Mouse (Mus musculus) Patski (cell line): ENCODE measurements around the gene Lhpp. TPM values are rescaled to one million over a fixed set of nuclear protein-coding genes. Genes with fewer than 3 reads are reported as not detected.

Source experiments
- ATAC-seq: fragments of 100-300 bp; one replicate; pipeline ENCODE4 v1.8.0; 2021
- CTCF ChIA-PET: fragments of 350-600 bp; sonication (Branson Sonifier 250); formaldehyde crosslinking; loops from one replicate; lab custom pipeline; 2022; ENCODE audit warnings: inconsistent platforms; lab: Charles Lee
- POLR2A ChIA-PET: fragments of 350-600 bp; sonication (Branson Sonifier 250); formaldehyde crosslinking; loops from one replicate; lab custom pipeline; 2022; ENCODE audit warnings: antibody characterized with exemption, inconsistent platforms; lab: Charles Lee
- DNase-seq: peaks from one replicate; pipeline ENCODE4 v3.0.0-alpha.2; 2011; ENCODE audit warnings: low read depth, low spot score
- H3K27me3 ChIP-seq: fragments of 371-371 bp; one replicate; pipeline ENCODE4 v1.5.1; 2021
- CTCF ChIP-seq: fragments of 100-300 bp; IDR thresholded peaks from one replicate; pipeline ENCODE4 v1.5.1; 2021
- in situ Hi-C: fragments of 300-500 bp; cut with MboI; formaldehyde crosslinking; loops from 3 replicates; pipeline ENCODE4 v1.11.1; 2018; ENCODE audit warnings: low pct_unique_long_range_greater_than_20kb, mixed read lengths
- polyA plus RNA-seq: library from polyadenylated mRNA; unstranded; gene quantifications from one replicate; pipeline ENCODE4 v1.2.3, GENCODE M21; 2021

The Lhpp gene
- polyA plus RNA-seq, 1 experiment from 2014 or later: 23.6 TPM

DNA sequence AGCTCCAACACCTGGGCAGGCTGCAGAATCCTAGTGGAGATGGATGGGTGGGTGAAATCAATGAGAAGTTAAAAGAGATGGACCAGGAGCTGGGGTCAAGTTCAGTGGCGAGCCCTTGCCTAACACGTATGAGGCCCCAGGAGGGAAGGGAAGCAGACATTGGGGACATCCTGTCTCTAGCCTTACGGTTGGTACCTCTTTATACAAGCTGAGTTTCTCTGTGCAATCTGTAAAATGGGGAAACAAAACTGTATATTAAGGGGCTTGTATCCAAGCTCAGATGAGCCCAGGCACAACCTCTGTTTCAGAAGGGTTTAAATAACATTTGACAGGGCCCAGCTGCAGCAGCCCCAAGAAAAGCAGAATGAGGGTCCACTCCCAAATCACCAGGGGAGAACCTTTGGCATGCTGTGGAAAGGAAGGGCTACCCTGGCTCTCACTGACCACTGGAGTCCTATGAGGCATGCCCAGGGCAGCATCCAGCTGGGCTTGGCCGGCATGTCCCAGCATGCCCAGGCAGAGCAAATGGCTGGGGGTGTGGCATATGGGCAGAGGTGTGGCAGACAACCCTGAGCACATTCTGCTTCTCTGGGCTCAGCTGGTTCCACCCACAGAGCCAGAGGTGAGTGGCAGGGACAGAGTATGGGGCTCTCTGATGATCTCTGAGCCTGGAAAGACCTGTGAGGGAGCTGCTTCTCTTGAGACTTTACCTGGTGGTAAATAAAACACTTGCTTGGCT, 118.8 kb downstream of the Lhpp start:
- DNase-seq (no peak), ATAC-seq (peak; percentile 20)
- ChIA-PET POLR2A (no interaction called here), CTCF (interaction anchor here (1.1 to 1.2 kb wide), 3 partner anchors 9 to 82 kb away, joined by 3 to 4 read pairs (median 3); no protein-coding TSS in a partner anchor)
- TF ChIP-seq CTCF: no peak
- in situ Hi-C loops: no loop called here
- no peaks in the 10 kb centered on the region for H3K27me3 ChIP-seq

DNA sequence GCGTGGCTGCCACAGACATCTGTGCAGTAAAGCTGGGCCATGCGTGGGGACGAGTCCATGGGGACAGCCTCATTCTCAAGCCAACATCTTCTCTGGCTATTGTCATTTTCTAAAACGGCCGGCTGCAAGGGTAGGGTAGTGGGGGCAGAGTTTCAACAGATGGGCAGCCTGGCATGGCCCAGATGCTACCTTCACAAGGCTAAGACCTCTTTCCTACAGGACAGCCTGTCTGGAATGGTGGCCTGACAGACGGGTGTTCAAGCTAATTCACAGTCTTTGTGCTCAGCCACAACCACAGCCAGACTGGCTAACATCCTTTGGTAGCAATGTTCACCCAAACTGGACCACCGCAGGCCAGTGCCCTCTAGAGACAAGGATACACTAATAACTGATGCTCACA, 120.1 kb downstream of the Lhpp start:
- no peak for TF ChIP-seq CTCF
- CTCF ChIA-PET: no interaction called here
- no peaks in the 10 kb centered on the region for H3K27me3 ChIP-seq
- no peak for ATAC-seq
- no peak for DNase-seq
- POLR2A ChIA-PET: interaction anchor here (0.6 kb wide), 1 partner anchor 66 kb away, joined by 3 read pairs; no protein-coding TSS in a partner anchor
- in situ Hi-C loops: no loop called here

DNA sequence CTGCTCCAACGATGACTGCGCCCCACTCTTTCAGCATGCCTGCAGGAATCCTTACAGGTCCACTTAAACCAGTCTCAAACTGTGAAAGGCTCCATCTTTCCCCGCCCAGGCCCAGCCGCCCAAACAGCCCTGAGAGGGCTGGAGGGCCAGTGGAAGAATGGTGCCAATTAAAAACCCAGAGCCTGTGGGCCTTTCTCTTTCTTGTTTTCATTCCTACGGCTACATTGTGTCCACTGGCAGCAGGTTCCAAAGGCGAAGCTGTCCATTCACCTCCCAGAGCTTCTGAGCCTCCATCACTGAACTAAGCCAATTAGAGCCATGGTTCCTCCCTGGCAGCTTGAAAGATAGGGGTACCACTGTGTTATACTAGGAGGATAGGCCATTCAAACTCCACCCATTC, 121.1 kb downstream of the Lhpp start:
- CTCF ChIA-PET: interaction anchor here (1.3 to 1.6 kb wide), 2 partner anchors 12 to 71 kb away, joined by 3 to 4 read pairs; no protein-coding TSS in a partner anchor

DNA sequence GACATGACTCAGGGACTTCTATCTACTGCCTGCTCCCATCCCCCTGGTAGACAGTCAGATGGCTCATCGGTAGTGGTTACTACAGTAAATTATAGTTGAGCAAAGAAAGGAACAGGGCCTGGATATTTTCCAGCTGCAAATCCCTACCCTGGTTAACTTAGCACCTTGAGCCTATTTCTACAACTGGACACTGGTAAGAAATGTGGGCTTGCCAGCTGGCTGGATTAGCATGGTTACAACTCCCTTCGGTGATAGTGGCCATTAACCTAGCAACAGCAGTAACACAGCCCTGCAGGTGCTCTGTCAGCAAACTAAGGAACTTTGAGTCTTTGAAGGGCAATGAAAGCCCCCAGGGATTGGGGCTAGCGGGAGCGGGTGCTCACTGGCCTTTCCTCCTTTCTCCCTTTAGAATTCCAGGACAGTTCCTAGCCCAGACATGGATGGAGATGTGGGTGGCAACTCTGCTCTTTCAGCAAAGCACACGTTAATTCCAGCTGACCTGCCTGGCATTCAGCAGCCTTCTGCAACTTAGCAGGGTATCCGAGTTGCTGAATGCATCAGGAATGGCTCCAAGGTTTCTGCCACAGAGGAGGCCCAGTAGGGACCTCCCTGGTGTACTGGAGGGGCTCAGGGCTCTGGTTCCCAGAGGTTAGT, 121.8 kb downstream of the Lhpp start:
- POLR2A ChIA-PET: interaction anchor here (1.1 kb wide), 1 partner anchor 12 kb away, joined by 6 read pairs; no protein-coding TSS in a partner anchor

More for the DNA sequence above, 121.1 kb downstream of the Lhpp start:
- in situ Hi-C loops: no loop called here
- H3K27me3 ChIP-seq: no peaks in the 10 kb centered on the region
- ATAC-seq: no peak
- TF ChIP-seq CTCF: no peak
- DNase-seq: no peak
- POLR2A ChIA-PET: no interaction called here

DNA sequence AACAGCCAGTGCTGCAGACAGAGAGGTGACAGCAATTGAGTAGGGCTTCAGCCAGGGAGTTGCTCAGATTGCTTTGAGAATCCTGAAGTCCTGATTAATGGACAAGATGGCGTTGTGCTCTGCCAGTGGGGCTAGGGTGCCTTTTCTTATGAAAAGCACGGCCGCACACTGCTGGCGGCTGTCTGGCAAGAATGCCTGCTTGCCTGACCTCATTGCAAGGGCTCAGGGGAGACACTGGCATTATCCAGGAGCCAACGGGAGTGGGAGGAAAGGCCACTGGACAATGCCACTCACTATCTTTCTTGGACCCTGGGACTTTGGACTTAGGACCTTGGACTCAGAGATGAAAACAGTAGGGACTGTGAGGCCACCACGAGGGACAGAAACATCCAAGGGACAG, 123.1 kb downstream of the Lhpp start:
- TF ChIP-seq CTCF: no peak
- in situ Hi-C loops: no loop called here
- ATAC-seq (no peak), DNase-seq (no peak)
- CTCF ChIA-PET: interaction anchor here (1.3 to 1.4 kb wide), 2 partner anchors 17 to 51 kb away, joined by 3 read pairs; no protein-coding TSS in a partner anchor
- no peaks in the 10 kb centered on the region for H3K27me3 ChIP-seq
- POLR2A ChIA-PET: no interaction called here

More for the DNA sequence above, 121.8 kb downstream of the Lhpp start:
- DNase-seq (peak; percentile 59), ATAC-seq (no peak)
- CTCF ChIA-PET: interaction anchor here (1.3 to 1.6 kb wide), 2 partner anchors 13 to 71 kb away, joined by 3 to 4 read pairs; no protein-coding TSS in a partner anchor
- in situ Hi-C loops: no loop called here
- no peaks in the 10 kb centered on the region for H3K27me3 ChIP-seq
- no peak for TF ChIP-seq CTCF

DNA sequence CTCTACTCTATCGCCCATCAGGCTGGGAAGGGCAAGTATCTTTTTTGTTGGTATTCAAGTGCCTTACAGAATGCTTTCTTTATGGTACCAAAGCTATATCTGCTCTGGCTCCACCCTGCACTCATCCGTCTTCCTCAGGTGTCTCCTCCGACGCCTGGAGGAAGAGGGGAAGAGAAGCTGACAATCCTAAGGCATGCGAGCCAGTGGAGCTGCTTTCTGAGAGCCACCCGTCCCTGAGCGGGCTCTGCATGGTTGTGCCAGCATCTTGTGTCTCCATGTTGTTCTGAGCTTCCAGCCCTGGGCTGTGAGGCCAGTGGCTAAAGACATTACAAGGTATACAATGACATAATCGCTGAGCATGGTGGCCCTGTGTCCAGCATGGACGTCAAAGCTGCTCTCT, 123.8 kb downstream of the Lhpp start:
- H3K27me3 ChIP-seq: no peaks in the 10 kb centered on the region
- TF ChIP-seq CTCF: no peak
- no peak for DNase-seq
- in situ Hi-C loops: no loop called here
- no peak for ATAC-seq
- CTCF ChIA-PET: interaction anchor here (1.3 to 1.6 kb wide), 3 partner anchors 16 to 50 kb away, joined by 3 read pairs; no protein-coding TSS in a partner anchor
- POLR2A ChIA-PET: interaction anchor here (0.5 to 0.6 kb wide), 3 partner anchors 17 to 630 kb away, joined by 3 read pairs; no protein-coding TSS in a partner anchor

DNA sequence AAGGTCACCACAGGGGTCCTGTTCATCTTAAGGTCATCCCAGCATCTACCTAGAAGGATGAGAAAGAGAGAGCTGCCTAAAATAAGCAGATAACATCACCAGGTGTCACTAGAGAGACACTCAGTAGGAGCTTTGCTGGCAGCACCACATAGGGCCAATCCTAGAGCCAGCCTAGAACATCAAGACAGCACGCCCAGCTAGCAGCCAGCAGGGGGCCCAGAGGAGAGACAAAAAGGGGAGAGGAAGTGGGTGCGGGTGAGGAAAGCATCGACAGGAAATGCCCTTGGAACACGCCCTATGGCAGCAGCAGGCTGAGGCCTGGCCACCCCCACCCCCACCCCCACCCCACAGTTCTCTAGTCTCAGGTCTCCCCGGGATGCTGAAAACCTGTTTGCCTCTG, 124.7 kb downstream of the Lhpp start:
- DNase-seq: no peak
- in situ Hi-C loops: no loop called here
- no peak for TF ChIP-seq CTCF
- ChIA-PET POLR2A (no interaction called here), CTCF (interaction anchor here (0.8 to 1.6 kb wide), 3 partner anchors 8 to 30 kb away, joined by 3 to 4 read pairs (median 3); no protein-coding TSS in a partner anchor)
- ATAC-seq: no peak
- no peaks in the 10 kb centered on the region for H3K27me3 ChIP-seq

DNA sequence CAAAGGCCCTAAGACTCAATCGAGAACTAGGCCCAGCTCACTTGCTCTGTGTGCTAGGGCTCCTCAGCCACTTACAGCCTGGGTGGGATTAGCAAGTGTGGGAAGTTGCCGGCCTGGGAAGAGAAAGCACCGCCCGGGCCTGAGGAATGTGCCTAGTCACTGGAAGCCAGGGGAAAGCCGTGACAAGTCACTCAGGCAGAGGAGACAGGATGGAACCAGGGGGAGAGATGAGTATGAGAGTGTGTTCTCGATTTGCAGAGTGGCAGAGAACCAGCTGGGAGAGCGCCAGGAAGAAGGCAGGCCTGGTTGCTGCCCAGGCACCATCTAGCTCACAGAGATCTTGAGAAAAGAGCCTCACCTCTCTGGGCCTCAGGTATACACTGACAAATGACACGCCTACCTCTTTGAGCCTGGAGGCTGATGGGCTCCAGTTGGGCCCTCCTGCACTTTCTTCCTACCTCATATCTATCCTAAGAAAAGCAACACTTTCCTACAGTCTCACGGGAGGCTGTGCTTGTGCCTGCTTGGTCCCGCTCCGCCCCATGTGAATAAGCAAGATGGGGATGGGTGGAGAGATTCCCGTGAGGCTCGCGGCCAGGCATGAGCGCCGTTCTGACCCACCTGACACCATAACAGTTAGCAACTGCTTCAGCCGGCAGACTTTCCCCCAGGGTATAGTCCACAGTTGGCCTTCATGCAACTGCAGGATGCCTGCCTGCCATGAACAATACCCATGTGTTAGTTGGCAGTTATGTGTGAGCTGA, 125.8 kb downstream of the Lhpp start:
- in situ Hi-C loops: no loop called here
- no peaks in the 10 kb centered on the region for H3K27me3 ChIP-seq
- peak; percentile 90 for DNase-seq
- CTCF ChIA-PET: interaction anchor here (0.8 to 1.6 kb wide), 7 partner anchors 9 to 78 kb away, joined by 3 to 4 read pairs (median 3); no protein-coding TSS in a partner anchor
- no peak for TF ChIP-seq CTCF
- POLR2A ChIA-PET: no interaction called here
- ATAC-seq: peak; percentile 73

DNA sequence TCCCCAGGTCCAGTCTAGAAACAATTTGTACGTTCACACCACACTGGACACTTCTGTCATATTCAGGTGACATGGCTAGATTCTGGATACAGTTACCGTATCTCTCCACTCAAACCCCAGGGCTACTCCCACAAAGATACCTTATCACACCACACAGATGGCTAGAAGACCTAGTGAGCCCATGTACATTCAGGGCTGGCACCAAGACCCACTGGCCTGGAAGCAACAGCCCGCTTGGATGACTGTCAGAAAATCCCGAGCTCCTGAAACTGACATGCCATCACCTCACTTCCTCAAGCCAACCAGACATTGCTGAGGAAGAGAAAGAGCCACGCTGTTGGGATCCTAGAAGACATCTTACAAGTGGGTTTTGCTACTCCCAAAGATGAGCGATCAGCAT, 128.4 kb downstream of the Lhpp start:
- H3K27me3 ChIP-seq: no peaks in the 10 kb centered on the region
- in situ Hi-C loops: no loop called here
- DNase-seq: no peak
- ATAC-seq: no peak
- ChIA-PET CTCF (interaction anchor here (0.7 to 1.1 kb wide), 3 partner anchors 8 to 72 kb away, joined by 3 read pairs; no protein-coding TSS in a partner anchor), POLR2A (interaction anchor here (0.7 kb wide), 1 partner anchor 71 kb away, joined by 4 read pairs; no protein-coding TSS in a partner anchor)
- no peak for TF ChIP-seq CTCF

DNA sequence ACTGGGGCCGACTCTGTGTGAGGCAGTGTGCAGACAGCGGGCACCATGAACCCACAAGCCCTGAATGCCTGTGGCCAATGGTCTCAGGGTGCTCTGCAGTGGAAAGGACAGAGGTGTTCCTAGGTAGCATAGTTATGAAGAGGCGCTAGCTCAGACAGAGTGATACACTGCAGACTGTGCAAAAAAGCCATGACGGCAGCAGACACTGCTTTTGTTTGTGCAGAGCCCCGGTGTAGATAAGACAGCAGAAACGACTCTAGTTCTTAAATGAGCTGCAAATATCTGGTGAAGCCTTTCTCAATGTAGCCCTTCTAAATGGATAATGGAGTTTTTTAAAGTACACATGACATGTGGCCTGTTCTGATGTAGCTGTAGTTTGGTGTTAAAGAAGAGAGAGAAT, 129.4 kb downstream of the Lhpp start:
- H3K27me3 ChIP-seq: no peaks in the 10 kb centered on the region
- ATAC-seq (no peak), DNase-seq (no peak)
- in situ Hi-C loops: no loop called here
- TF ChIP-seq CTCF: no peak
- ChIA-PET CTCF (interaction anchor here (1.0 kb wide), 1 partner anchor 12 kb away, joined by 3 read pairs; no protein-coding TSS in a partner anchor), POLR2A (no interaction called here)
